Mouse (Mus musculus): ENCODE measurements around the gene Vwa3b. TPM values are rescaled to one million over a fixed set of nuclear protein-coding genes. Genes with fewer than 3 reads are reported as not detected.

Vwa3b gene
- polyA plus RNA-seq, 1 experiment, result 10.8 TPM

DNA sequence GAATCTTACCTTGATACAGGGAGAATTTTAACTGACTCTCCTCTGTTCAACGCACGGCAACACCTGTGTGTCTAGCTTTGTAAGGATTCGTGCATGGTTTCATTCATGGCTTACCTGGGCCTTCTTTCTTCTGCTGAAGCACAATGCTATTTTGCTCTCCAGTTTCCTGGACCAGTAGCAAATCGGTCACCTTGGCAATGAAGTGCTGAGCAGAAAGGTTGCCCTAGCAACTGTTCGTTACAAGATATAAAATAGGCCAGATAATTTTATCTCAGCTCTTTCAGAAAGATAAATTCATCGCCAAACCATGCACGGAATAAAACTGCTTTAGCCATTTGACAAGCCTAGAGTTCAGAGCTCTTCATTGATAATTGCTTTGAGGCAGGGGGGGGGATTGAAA lies 123.5 kb downstream of the Vwa3b start:
- Histone ChIP-seq H3K36me3 (ENCODE audit: control insufficient read depth, insufficient read depth, low read length, poor library complexity, severe bottlenecking) (no peaks in the 10 kb centered on the region), H3K9me3 (replicated peaks; ENCODE audit: control insufficient read depth, insufficient read depth, low read length, poor library complexity, severe bottlenecking) (no peaks in the 10 kb centered on the region; the same call in 1 of the 2 replicates), H3K27me3 (ENCODE audit: control insufficient read depth, insufficient read depth, low read length, poor library complexity, severe bottlenecking) (no peaks in the 10 kb centered on the region), H3K4me3 (ENCODE audit: low read depth, low read length) (no peak overlapping the region), H3K4me1 (ENCODE audit: control insufficient read depth, insufficient read depth, low read length) (no peaks in the 10 kb centered on the region), H3K27ac (ENCODE audit: insufficient read depth, low read length) (no peak overlapping the region), H3K9ac (ENCODE audit: low read depth, poor library complexity, severe bottlenecking) (no peak overlapping the region)
- no peak for TF ChIP-seq POLR2A (IDR thresholded peaks at IDR 0.05; ENCODE audit: insufficient read depth, low read length)
- TF ChIP-seq EP300 (IDR thresholded peaks at IDR 0.05; ENCODE audit: insufficient read depth, low read depth, low read length), result no peak
- no peak for TF ChIP-seq CTCF (IDR thresholded peaks at IDR 0.05; ENCODE audit: low read depth, low read length)

- H3K27ac ChIP-seq (ENCODE audit: insufficient read depth, low read length), result no peak overlapping the region
- H3K36me3 ChIP-seq (ENCODE audit: control insufficient read depth, insufficient read depth, low read length, poor library complexity, severe bottlenecking), result no peaks in the 10 kb centered on the region
- H3K27me3 ChIP-seq (ENCODE audit: control insufficient read depth, insufficient read depth, low read length, poor library complexity, severe bottlenecking), result no peaks in the 10 kb centered on the region
- no peaks in the 10 kb centered on the region for H3K4me1 ChIP-seq (ENCODE audit: control insufficient read depth, insufficient read depth, low read length)
- no peak overlapping the region for H3K9ac ChIP-seq (ENCODE audit: low read depth, poor library complexity, severe bottlenecking)
- H3K9me3 ChIP-seq (replicated peaks; ENCODE audit: control insufficient read depth, insufficient read depth, low read length, poor library complexity, severe bottlenecking), result no peaks in the 10 kb centered on the region; the same call in 1 of the 2 replicates
- H3K4me3 ChIP-seq (ENCODE audit: low read depth, low read length), result no peak overlapping the region
- TF ChIP-seq CTCF (IDR thresholded peaks at IDR 0.05; ENCODE audit: low read depth, low read length) (peak; percentile 42), EP300 (IDR thresholded peaks at IDR 0.05; ENCODE audit: insufficient read depth, low read depth, low read length) (no peak)
Observed at GRCm38 (mm10) chr1:37151896-37152295, 125.5 kb downstream of the Vwa3b start.

GRCm38 (mm10) chr1:37166066-37166465 lies 139.7 kb downstream of the Vwa3b start:
- Histone ChIP-seq H3K36me3 (ENCODE audit: control insufficient read depth, insufficient read depth, low read length, poor library complexity, severe bottlenecking) (no peaks in the 10 kb centered on the region), H3K27me3 (ENCODE audit: control insufficient read depth, insufficient read depth, low read length, poor library complexity, severe bottlenecking) (no peaks in the 10 kb centered on the region), H3K9ac (ENCODE audit: low read depth, poor library complexity, severe bottlenecking) (no peak overlapping the region), H3K27ac (ENCODE audit: insufficient read depth, low read length) (no peak overlapping the region), H3K9me3 (replicated peaks; ENCODE audit: control insufficient read depth, insufficient read depth, low read length, poor library complexity, severe bottlenecking) (peaks cover 1% of the 10 kb centered on the region), H3K4me3 (ENCODE audit: low read depth, low read length) (no peak overlapping the region), H3K4me1 (ENCODE audit: control insufficient read depth, insufficient read depth, low read length) (no peaks in the 10 kb centered on the region)
- TF ChIP-seq POLR2A (IDR thresholded peaks at IDR 0.05; ENCODE audit: insufficient read depth, low read length) (no peak), EP300 (IDR thresholded peaks at IDR 0.05; ENCODE audit: insufficient read depth, low read depth, low read length) (no peak), CTCF (IDR thresholded peaks at IDR 0.05; ENCODE audit: low read depth, low read length) (no peak)

DNA sequence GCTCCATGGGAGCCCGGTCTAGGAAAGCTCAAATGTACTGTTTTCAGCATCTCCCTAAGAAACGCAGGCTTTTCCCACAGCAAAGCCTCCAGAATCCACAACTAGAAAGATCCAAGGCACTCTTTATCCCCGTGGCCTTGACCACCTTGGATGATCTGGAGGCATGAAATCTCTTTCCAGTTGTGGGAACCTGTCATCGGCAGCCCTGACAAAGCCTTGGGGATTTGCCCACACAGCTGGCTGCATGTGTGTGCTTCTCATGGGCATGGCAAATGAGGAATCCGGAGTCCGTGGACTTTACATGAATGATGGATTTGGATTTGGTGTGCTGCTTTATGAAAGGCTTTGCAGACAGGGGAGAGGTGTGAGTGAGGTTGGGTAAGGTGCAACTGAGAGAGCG lies 141.5 kb downstream of the Vwa3b start:
- Histone ChIP-seq H3K36me3 (ENCODE audit: control insufficient read depth, insufficient read depth, low read length, poor library complexity, severe bottlenecking) (no peaks in the 10 kb centered on the region), H3K27me3 (ENCODE audit: control insufficient read depth, insufficient read depth, low read length, poor library complexity, severe bottlenecking) (no peaks in the 10 kb centered on the region), H3K4me1 (ENCODE audit: control insufficient read depth, insufficient read depth, low read length) (no peaks in the 10 kb centered on the region), H3K9ac (ENCODE audit: low read depth, poor library complexity, severe bottlenecking) (no peak overlapping the region), H3K27ac (ENCODE audit: insufficient read depth, low read length) (no peak overlapping the region), H3K9me3 (replicated peaks; ENCODE audit: control insufficient read depth, insufficient read depth, low read length, poor library complexity, severe bottlenecking) (no peaks in the 10 kb centered on the region), H3K4me3 (ENCODE audit: low read depth, low read length) (no peak overlapping the region)
- TF ChIP-seq POLR2A (IDR thresholded peaks at IDR 0.05; ENCODE audit: insufficient read depth, low read length), result no peak
- no peak for TF ChIP-seq EP300 (IDR thresholded peaks at IDR 0.05; ENCODE audit: insufficient read depth, low read depth, low read length)
- TF ChIP-seq CTCF (IDR thresholded peaks at IDR 0.05; ENCODE audit: low read depth, low read length), result no peak

DNA sequence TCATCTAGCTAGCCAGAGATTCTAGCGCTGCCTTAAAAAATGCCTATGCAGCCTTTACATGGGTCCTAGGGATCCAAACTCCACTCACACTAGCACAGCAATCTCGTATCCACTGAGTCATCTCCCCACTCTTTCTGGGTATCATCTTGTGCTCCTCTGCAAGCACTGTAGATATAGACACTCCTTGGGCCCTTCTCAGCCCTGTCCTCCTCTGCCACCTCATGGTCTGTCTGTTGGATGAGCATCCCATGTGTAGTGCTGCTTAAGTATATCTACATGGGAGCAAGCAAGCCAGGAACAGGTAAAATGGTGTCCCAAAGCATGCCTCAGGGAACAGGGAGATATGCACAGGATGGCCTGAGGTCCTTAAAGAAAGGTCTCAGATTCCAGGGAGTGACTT lies 151.5 kb downstream of the Vwa3b start:
- no peaks in the 10 kb centered on the region for H3K27me3 ChIP-seq (ENCODE audit: control insufficient read depth, insufficient read depth, low read length, poor library complexity, severe bottlenecking)
- TF ChIP-seq CTCF (IDR thresholded peaks at IDR 0.05; ENCODE audit: low read depth, low read length) (no peak), EP300 (IDR thresholded peaks at IDR 0.05; ENCODE audit: insufficient read depth, low read depth, low read length) (no peak), POLR2A (IDR thresholded peaks at IDR 0.05; ENCODE audit: insufficient read depth, low read length) (no peak)
- H3K27ac ChIP-seq (ENCODE audit: insufficient read depth, low read length), result no peak overlapping the region
- no peaks in the 10 kb centered on the region for H3K4me1 ChIP-seq (ENCODE audit: control insufficient read depth, insufficient read depth, low read length)
- no peak overlapping the region for H3K9ac ChIP-seq (ENCODE audit: low read depth, poor library complexity, severe bottlenecking)
- H3K4me3 ChIP-seq (ENCODE audit: low read depth, low read length), result no peak overlapping the region
- no peaks in the 10 kb centered on the region for H3K36me3 ChIP-seq (ENCODE audit: control insufficient read depth, insufficient read depth, low read length, poor library complexity, severe bottlenecking)
- 0 out of 2 replicates have a peak, but pooled peaks cover 2% of the 10 kb centered on the region for H3K9me3 ChIP-seq (replicated peaks; ENCODE audit: control insufficient read depth, insufficient read depth, low read length, poor library complexity, severe bottlenecking)

DNA sequence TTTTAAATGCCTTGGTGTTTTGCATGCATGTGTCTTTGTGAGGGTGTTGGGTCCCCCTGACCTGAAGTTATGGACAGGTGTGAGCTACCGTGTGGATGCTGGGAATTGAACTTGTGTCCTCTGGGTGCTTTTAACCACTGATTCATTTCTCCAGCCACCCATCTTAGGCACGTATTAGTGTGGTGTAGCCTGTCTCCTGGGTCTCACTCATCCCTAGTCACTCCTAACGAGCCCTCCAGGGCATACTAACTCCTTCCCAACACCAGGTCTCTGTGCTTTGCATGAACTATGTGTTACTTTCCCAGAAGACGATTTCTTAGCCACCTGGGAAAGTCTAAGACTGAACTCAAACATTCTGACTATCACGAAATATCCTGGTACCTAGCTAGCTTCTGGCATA lies 153.5 kb downstream of the Vwa3b start:
- no peak overlapping the region for H3K9ac ChIP-seq (ENCODE audit: low read depth, poor library complexity, severe bottlenecking)
- no peaks in the 10 kb centered on the region for H3K36me3 ChIP-seq (ENCODE audit: control insufficient read depth, insufficient read depth, low read length, poor library complexity, severe bottlenecking)
- no peaks in the 10 kb centered on the region for H3K4me1 ChIP-seq (ENCODE audit: control insufficient read depth, insufficient read depth, low read length)
- no peak overlapping the region for H3K27ac ChIP-seq (ENCODE audit: insufficient read depth, low read length)
- H3K4me3 ChIP-seq (ENCODE audit: low read depth, low read length), result no peak overlapping the region
- no peaks in the 10 kb centered on the region for H3K27me3 ChIP-seq (ENCODE audit: control insufficient read depth, insufficient read depth, low read length, poor library complexity, severe bottlenecking)
- H3K9me3 ChIP-seq (replicated peaks; ENCODE audit: control insufficient read depth, insufficient read depth, low read length, poor library complexity, severe bottlenecking), result 0 out of 2 replicates have a peak, but pooled peaks cover 2% of the 10 kb centered on the region
- TF ChIP-seq CTCF (IDR thresholded peaks at IDR 0.05; ENCODE audit: low read depth, low read length) (no peak), EP300 (IDR thresholded peaks at IDR 0.05; ENCODE audit: insufficient read depth, low read depth, low read length) (no peak), POLR2A (IDR thresholded peaks at IDR 0.05; ENCODE audit: insufficient read depth, low read length) (no peak)
